Comparison of ENCODE assay signal across 22 mouse cellular contexts in genomic region chr4:114411846-114412390, GRCm38 (mm10). TPM values are rescaled to one million over a fixed set of nuclear protein-coding genes. Genes with fewer than 3 reads are reported as not detected.
A peak's percentile ranks its signal among the peaks of the same experiment; 100 is the strongest.
DNase-seq lines count a peak whose midpoint lies in the region; ATAC-seq and TF ChIP-seq lines count a peak whose summit lies in the region.
"Had no signal": no experiment of that assay in that cellular context is flagged by ENCODE, and none has a peak within 500 bp of the region (broad histone marks: within the 10 kb centered on the region; RNA-seq: fewer than 3 reads in every experiment).

No protein-coding gene starts in this region.

- no peaks in the 10 kb centered on the region for H3K9me3 ChIP-seq in kidney, embryonic 15.5 days (replicated peaks)
- H3K9me3 ChIP-seq: embryonic facial prominence, embryonic 12.5 days; neural tube, embryonic 15.5 days had no signal

- no peak overlapping the region for H3K9ac ChIP-seq in kidney, embryonic 15.5 days
- H3K9ac ChIP-seq: embryonic facial prominence, embryonic 12.5 days; forebrain, postnatal 0 days; neural tube, embryonic 15.5 days had no signal

- peak overlapping the region; percentile 45 for H3K27ac ChIP-seq in kidney, adult 2 months (ENCODE audit: insufficient read depth, low read depth, low read length)
- H3K27ac ChIP-seq in kidney, embryonic 15.5 days = 0 out of 2 replicates have a peak overlapping the region, but pooled peaks have one; percentile 43
- H3K27ac ChIP-seq: embryonic facial prominence, embryonic 12.5 days; hindbrain, postnatal 0 days; kidney, postnatal 0 days; neural tube, embryonic 15.5 days; stomach, postnatal 0 days had no signal

- TF ChIP-seq CTCF in kidney, adult 2 months (conservative IDR thresholded peaks at IDR 0.05; ENCODE audit: insufficient read depth, insufficient read length, low read depth, low read length) = no peak

- DNase-seq in embryo, embryonic 10 days (ENCODE audit: low spot score) = peak; percentile 69
- no peak for DNase-seq in embryo, embryonic 9.5 days (ENCODE audit: extremely low spot score)
- peak; percentile 63 for DNase-seq in kidney, adult 2 months
- DNase-seq in kidney, postnatal 4 days = no peak
- peak; percentile 8 for DNase-seq in ZHBTc4 (ENCODE audit: low read depth, low spot score)
- DNase-seq in frontal cortex, postnatal 36 days (ENCODE audit: low spot score in 2 of 2) = no peak
- DNase-seq in heart, adult 9 months (ENCODE audit: low spot score in 2 of 2) = no peak
- DNase-seq: adrenal gland, postnatal 10 days; cerebellum, adult 2 months; cerebellum, postnatal 25 days; forebrain, postnatal 0 days; gastrocnemius, postnatal 36 days; layer of hippocampus, postnatal 36 days; lung, postnatal 4 days; thymus, adult 2 months had no signal

- no peaks in the 10 kb centered on the region for H3K27me3 ChIP-seq in kidney, adult 2 months (replicated peaks; ENCODE audit: control insufficient read depth, insufficient read depth, low read length)
- peaks cover 34% of the 10 kb centered on the region for H3K27me3 ChIP-seq in kidney, embryonic 15.5 days

- no peak overlapping the region for H3K4me2 ChIP-seq in kidney, embryonic 15.5 days
- H3K4me2 ChIP-seq: neural tube, embryonic 15.5 days had no signal

- no peak for ATAC-seq in kidney, embryonic 15.5 days (replicated peaks; ENCODE audit: low FRiP score)
- ATAC-seq: activated CD4-positive, CD25-positive, alpha-beta regulatory T cell, adult 4 months; hindbrain, postnatal 0 days had no signal

- WGBS in kidney, adult 2 months = 34% methylated on average over 6 of the region's 6 CpGs
- 43% methylated on average over 6 of the region's 6 CpGs for WGBS in kidney, embryonic 15.5 days

- H3K4me3 ChIP-seq in kidney, adult 2 months (ENCODE audit: insufficient read depth, low read depth, low read length) = no peak overlapping the region
- H3K4me3 ChIP-seq in kidney, embryonic 15.5 days (replicated peaks) = no peak overlapping the region
- H3K4me3 ChIP-seq: embryonic facial prominence, embryonic 12.5 days; neural tube, embryonic 15.5 days had no signal

- TF ChIP-seq POLR2A in kidney, adult 2 months (IDR thresholded peaks at IDR 0.05; ENCODE audit: low read depth, low read length) = no peak

- H3K36me3 ChIP-seq in kidney, adult 2 months (ENCODE audit: control insufficient read depth, insufficient read depth, low read length) = no peaks in the 10 kb centered on the region; the same call in 1 of the 2 replicates
- H3K36me3 ChIP-seq in kidney, embryonic 15.5 days = no peaks in the 10 kb centered on the region
- H3K36me3 ChIP-seq: embryonic facial prominence, embryonic 12.5 days; neural tube, embryonic 15.5 days had no signal

- H3K4me1 ChIP-seq in kidney, adult 2 months (ENCODE audit: control insufficient read depth, insufficient read depth, low read length) = peaks cover 29% of the 10 kb centered on the region
- peaks cover 58% of the 10 kb centered on the region for H3K4me1 ChIP-seq in kidney, embryonic 15.5 days

RNA-seq across cellular contexts. Expression of gene Trabd2b, which starts 5.4 kb away (rescaled TPM):
- 31.5 and 32.2 TPM in 2 replicates for polyA plus RNA-seq in kidney, adult 2 months (2012; rRNA removed)
- polyA plus RNA-seq in kidney, embryonic 15.5 days (2015; fragmentation: Nextera tagmentation; extraction: Ambion mirVana) = 4.9 TPM in 2 replicates
- polyA plus RNA-seq: activated CD4-positive, CD25-positive, alpha-beta regulatory T cell, adult 4 months had no signal

Comparison
In these comparisons a context has a peak if more than half of its experiments do, and no peak if none do; other contexts are left out.
1. DNase-seq: peak in embryo, embryonic 10 days (single experiment), kidney, adult 2 months (single experiment) and ZHBTc4 (single experiment); none in embryo, embryonic 9.5 days (single experiment), kidney, postnatal 4 days (0 of 2), frontal cortex, postnatal 36 days (0 of 2) and heart, adult 9 months (0 of 2).